Mouse (Mus musculus) liver, adult 2 months (tissue): ENCODE results near the gene B4galt2.

ENCODE experiments used
- CTCF ChIP-seq: fragments of 200-500 bp; IDR thresholded peaks from 2 replicates; pipeline ENCODE4 v1.5.1; 2011; ENCODE audit warnings: low read depth, low read length, control low read depth
- POLR2A ChIP-seq: fragments of 200-500 bp; IDR thresholded peaks from 2 replicates; pipeline ENCODE4 v1.6.1; 2011; ENCODE audit warnings: low read length, control low read depth; ENCODE audit not compliant: insufficient read depth; ENCODE audit errors: extremely low read depth

DNA sequence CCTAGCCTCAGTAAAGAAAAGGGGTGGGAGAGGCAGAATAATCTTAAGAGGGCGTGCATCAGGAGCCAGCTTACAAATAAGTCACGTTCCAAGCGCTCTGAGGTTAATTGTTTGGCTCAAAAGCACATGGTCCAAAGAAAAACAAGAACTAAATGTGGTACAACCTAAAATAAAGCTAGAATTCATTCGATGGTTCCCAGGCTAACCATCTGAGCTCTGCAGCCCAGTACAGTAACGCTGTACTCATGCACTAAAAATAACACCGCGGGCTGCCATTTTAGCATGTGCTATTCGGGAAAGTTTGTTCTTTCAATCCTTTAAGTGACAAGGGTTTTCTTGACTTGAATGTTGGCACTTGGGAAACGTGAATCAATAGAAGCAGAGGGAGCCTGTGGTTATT lies 22.7 kb downstream of the B4galt2 start:
- no peak for TF ChIP-seq CTCF
- no peak for TF ChIP-seq POLR2A
